Mouse (Mus musculus): ENCODE results near the gene Ybx1.

The Ybx1 gene

GRCm38 (mm10) chr4:119266606-119267005, 27.8 kb downstream of the Ybx1 start:
- in situ Hi-C loops (cut with MseI, MboI), result no loop called here

DNA sequence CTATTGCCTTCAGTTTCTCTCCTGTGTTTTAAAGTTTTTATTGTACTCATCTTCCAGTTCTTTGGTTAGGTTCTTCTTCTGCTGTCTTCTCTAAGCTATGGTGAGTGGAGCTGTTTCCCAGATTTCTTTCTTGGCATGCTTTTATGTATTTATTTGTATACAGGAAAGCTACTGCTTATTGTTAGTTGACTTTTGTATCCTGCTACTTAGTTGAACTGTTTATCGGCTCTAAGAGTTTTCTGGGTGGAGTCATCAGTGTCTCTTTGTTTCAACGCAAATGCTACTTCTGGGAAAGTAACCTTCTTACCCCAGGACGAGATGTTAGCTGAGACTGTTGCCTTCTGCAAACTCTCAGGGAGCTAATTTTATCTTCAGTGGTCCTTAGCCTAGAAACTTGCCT, 30.9 kb downstream of the Ybx1 start:
- in situ Hi-C loops (cut with MseI, MboI), result no loop called here

DNA sequence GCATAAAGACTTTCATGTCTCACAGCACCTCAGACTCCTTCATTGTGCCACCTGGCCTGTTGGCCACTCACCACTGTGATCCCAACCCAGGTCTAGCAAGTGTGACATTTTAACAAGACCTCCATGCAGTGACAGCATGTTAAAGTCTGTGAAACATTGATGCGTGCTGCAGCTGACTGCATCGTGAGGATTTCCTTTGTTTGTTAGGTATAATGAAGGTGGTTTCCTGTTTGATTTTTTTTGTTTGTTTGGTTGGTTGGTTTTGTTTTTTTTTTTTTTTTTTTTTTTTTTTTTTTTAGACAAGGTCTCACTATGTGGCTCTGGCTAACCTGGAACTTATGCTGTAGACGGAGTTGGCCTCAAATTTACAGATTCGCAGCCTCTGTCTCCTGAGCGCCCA, 31.9 kb downstream of the Ybx1 start:
- in situ Hi-C loops (cut with MseI, MboI), result no loop called here

- in situ Hi-C loops (cut with MseI, MboI), result no loop called here
These were observed 33.2 kb downstream of the Ybx1 start for GRCm38 (mm10) chr4:119261087-119261713.

GRCm38 (mm10) chr4:119259344-119260254, 34.8 kb downstream of the Ybx1 start:
- in situ Hi-C loops (cut with MseI, MboI), result no loop called here

GRCm38 (mm10) chr4:119257083-119257482, 37.3 kb downstream of the Ybx1 start:
- in situ Hi-C loops (cut with MseI, MboI), result no loop called here

DNA sequence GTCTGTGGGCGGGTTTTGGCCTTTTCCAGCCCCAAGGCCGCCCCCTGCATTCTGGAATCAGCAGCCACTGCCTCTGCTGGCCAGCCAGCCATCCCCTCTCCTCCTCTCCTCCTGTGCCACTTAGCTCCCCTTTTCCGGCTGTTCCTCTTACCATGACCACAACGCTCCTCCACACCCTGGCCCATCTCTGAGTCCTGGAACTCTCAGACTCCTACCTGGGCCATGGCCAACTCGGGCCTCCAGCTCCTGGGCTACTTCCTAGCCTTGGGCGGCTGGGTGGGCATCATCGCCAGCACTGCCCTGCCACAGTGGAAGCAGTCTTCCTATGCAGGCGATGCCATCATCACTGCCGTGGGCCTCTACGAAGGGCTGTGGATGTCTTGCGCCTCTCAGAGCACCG, 39.1 kb downstream of the Ybx1 start, which contains the start of gene Cldn19:
Gene Cldn19 (plus strand): TSS at position 64 of the 400 bp plus-strand sequence.
- in situ Hi-C loops (cut with MseI, MboI), result no loop called here

DNA sequence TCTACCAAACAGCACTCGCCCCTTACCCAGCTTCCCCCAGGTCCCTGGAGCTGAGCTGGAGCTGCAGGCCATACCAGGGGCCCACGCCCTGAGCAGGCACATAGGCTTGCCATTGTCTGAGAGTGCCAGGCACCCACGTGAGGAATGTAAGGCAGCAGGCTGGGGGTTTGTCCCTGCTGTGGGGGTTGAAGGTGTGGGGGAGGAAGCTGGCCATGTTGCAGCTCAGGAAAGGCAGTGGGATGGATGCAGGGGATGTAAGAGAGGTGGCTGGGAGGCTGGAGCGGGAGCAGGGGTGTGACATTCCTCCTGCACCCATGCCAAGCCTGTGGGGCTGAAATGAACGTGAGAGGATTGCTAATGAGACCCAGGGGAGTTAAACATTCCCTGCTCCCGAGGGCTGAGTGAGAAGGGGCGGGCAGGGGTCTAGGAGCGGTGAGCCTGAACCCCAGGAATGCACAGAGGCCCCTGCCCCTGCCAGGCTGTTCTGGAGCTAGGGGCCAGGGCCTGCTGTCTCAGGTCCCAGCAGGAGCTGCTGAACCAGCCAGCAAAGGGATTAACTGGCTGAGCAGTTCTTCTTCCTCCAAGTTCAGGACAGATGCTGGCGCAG, 40.3 kb downstream of the Ybx1 start:
- in situ Hi-C loops (cut with MseI, MboI), result no loop called here

GRCm38 (mm10) chr4:119252025-119252808, 42.2 kb downstream of the Ybx1 start:
- in situ Hi-C loops (cut with MseI, MboI), result no loop called here

GRCm38 (mm10) chr4:119248407-119248965, 45.9 kb downstream of the Ybx1 start:
- in situ Hi-C loops (cut with MseI, MboI), result loop anchor here (10.0 kb wide), 2 partner anchors 106 to 216 kb away; no protein-coding TSS in a partner anchor

GRCm38 (mm10) chr4:119247462-119248235, 46.8 kb downstream of the Ybx1 start:
- in situ Hi-C loops (cut with MseI, MboI), result loop anchor here (10.0 kb wide), 2 partner anchors 107 to 217 kb away; no protein-coding TSS in a partner anchor

- in situ Hi-C loops (cut with MseI, MboI), result loop anchor here (10.0 kb wide), 2 partner anchors 108 to 218 kb away; no protein-coding TSS in a partner anchor
These were observed 47.6 kb downstream of the Ybx1 start for GRCm38 (mm10) chr4:119246688-119247225.

DNA sequence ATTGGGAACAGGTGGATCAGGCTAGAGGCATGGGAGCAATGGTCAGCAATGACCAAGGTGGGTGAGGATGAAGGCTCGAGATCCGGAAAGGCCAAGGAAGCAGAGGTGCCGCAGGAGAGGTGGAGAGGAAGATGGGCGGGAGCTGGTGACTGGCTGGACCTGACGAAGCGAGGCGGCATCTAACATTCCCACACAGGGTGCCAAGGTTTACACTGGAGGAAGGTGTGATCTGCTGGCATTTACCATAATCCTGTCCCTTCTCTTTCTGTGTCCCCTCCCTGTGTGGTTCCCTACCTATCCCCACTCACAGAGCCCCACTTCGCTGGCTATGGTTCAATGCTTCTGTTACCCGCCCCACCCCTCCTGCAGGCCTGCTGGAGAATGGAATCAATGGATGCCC, 48.4 kb downstream of the Ybx1 start:
- in situ Hi-C loops (cut with MseI, MboI), result loop anchor here (10.0 kb wide), 2 partner anchors 109 to 219 kb away; no protein-coding TSS in a partner anchor

- in situ Hi-C loops (cut with MseI, MboI), result loop anchor here (10.0 kb wide), 2 partner anchors 109 to 219 kb away; no protein-coding TSS in a partner anchor
These were observed 48.8 kb downstream of the Ybx1 start for GRCm38 (mm10) chr4:119245556-119245955.

DNA sequence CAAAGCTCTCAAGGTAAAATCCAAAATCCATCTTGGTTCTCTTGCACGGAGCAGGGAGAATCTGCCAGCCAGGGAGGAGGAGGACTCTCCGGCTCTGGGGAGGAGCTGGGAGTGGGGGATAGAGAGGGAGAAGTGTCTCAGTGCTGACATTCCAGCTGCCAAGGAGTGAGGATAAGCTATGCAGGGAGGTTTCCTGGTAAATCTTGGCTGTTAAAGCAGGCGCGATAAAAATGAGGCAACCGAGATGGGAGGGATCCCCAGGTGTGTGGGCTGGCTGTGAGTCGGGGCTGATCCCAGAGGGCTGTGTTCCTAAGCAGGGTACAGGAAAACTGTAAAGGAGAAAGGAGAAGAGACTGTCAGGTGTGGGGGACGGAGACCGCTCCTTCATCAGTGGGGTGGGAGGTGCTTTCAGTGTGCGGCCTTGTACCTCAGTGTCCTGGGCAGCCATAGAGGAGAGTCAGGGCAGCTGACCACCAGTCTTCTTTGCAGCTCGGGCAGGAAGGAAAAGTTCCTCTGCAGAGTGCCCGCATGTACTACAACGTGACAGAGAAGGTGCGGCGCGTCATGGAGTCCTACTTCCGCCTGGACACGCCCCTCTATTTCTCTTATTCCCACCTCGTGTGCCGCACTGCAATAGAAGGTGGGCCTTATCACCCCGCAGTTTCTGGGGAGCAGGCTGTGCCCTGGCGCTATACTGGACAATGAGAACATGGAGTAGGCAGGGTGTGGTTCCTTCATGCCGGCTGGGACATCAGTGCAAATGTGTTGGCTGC, 49.8 kb downstream of the Ybx1 start:
- in situ Hi-C loops (cut with MseI, MboI), result loop anchor here (10.0 kb wide), 2 partner anchors 110 to 220 kb away; no protein-coding TSS in a partner anchor

DNA sequence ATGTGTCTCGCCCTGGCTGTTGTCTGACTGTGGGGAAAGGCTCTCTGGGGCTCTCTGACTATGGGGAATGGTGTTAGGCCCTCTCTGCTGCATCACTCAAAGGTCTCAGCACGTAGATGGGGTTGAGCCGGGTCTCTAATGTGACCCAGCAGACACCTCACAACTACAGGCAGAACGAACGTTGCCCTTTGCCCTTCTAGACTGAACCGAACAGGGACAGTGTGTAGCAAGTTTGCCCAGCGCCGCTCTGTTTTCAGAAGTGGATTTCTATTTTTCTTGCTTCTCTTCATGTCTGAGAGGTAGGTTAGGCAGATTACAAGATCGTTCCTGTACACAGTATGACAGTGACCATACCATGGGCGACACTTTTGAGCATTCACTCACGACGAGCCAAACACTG, 51.8 kb downstream of the Ybx1 start:
- in situ Hi-C loops (cut with MseI, MboI), result loop anchor here (10.0 kb wide), 2 partner anchors 112 to 222 kb away; no protein-coding TSS in a partner anchor

- in situ Hi-C loops (cut with MseI, MboI), result loop anchor here (10.0 kb wide), 2 partner anchors 113 to 223 kb away; no protein-coding TSS in a partner anchor
These were observed 52.7 kb downstream of the Ybx1 start for GRCm38 (mm10) chr4:119241664-119242063.

DNA sequence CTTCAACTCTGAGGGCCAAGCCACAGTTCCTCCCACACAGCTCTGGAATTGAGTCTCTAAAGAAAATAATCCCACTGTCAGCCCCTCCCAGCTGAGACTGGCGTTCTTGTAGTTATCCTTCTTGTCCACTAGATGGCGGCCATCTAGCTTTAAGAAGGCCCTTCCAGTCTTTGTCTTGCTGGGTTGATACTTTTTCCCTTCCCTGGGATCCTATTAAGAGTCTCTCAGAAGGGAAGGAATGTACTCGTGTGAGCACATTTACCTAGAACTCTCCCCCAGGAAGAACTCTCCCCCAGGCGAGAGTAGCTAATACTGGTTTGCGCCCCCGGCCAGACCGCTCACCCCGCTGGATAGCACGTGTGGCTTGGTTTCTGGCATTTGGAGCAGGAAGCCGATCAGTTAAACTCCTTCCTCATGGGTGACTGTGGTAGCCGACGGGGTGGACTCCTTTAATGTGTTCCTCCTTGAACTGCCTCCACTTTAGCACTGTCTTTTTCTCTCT, 55.2 kb downstream of the Ybx1 start:
- in situ Hi-C loops (cut with MseI, MboI), result no loop called here

- in situ Hi-C loops (cut with MseI, MboI), result no loop called here
These were observed 55.7 kb downstream of the Ybx1 start for GRCm38 (mm10) chr4:119238661-119239060.

Data from mouse trophoblast stem cell (cell line).